Mouse (Mus musculus) cerebellum, adult (tissue): Measurements from ENCODE around the gene Cxcr4.
"Not testable (repeated sequence)": the region's sequence is repeated elsewhere in the genome, so short reads cannot be mapped to it uniquely, and the experiment has no call there.

ENCODE experiments used
- ATAC-seq: cut with Nextera tagmentation; 2 replicates; pipeline ENCODE4 v1.9.2; 2017; ENCODE audit warnings: mild to moderate bottlenecking, moderate library complexity, mixed read lengths; ENCODE audit not compliant: insufficient number of reproducible peaks, low FRiP score, low TSS enrichment

Gene Cxcr4

GRCm38 (mm10) chr1:128601307-128601706 is 9.2 kb upstream of the Cxcr4 start:
- ATAC-seq: no peak

- no peak for ATAC-seq
These were observed 8.5 kb upstream of the Cxcr4 start for GRCm38 (mm10) chr1:128600549-128600948.

GRCm38 (mm10) chr1:128597209-128597782 is 5.2 kb upstream of the Cxcr4 start:
- no peak for ATAC-seq

DNA sequence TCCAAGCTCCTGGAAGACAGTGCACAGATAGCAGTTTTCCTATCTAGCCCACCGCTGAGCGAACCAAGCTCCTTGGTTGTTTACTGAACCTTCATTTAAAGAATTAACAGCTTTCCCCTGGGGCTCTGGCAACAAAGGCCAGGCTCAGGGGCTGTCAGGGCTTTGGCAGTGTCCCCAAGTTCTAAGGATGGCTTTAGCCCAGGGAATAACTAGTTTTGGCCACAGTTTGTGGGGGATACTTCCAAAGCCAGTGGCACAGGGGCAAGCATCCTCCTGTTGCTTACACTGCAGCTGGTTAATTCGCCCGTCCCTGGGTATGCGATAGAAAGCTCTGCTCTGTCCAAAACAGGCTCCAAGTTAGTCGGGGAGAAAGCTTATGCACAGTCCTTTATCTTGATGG is 3.4 kb upstream of the Cxcr4 start:
- no peak for ATAC-seq

GRCm38 (mm10) chr1:128595105-128595420 is 3.0 kb upstream of the Cxcr4 start:
- no peak for ATAC-seq

DNA sequence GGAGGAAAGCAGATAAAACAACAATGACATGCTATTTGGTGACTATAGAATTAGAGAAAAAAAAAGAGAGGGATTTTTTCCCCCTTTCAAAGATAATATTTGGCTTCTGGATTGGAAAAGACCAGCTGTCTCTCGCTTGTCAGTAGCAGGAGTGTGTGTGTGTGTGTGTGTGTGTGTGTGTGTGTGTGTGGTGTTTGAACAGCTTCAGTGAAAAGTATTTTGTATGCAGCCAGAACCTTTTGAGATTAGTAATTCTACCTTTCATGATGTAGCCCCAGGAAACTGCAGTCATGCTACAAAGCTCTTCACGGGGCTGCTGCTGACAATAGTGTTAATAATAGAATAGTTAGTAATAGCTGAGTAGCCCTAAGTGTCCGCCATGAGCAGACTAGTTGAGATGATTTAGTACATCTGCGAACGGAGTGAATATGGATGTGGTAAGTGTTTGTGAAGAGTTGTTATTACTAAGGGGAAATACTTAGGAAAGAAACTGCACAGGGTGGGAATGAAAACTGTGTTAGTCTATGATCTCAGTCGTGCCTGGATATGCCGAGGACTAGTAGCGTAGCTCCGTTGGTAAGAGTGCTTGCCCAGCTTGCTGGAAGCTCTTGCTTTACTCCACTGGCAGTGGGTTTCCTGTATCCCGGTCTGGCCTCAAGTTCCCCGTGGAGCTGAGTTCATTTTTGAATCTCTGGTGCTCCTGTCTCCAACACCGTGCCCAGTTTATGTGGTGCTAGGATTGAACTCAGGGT is 2.4 kb upstream of the Cxcr4 start:
- ATAC-seq: no peak

DNA sequence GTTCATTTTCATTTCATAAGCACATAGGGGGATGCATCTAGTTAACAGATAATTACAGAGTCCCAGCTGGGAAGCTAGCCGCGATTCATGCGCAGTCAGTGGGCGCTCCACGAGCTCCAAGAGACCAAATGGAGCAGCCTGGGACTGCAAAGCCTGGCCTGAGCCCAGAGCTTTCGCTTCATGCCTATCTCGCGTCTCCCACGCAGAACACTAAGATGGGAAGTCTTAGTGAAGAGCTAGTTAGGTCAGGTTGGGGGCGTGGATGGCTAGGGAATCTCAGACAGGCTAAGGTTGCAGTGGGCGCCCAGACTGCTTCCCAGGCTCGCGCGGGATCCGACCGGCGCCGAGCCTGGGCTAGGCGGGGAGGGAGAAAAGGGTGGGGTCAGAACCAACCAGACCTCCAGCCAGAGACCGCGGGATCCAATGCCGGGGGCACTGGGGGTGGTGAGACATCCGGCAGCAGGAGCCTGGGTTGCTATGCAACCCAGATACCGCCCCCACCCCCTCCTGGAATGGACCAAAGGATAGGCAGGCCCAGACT is 938 bp upstream of the Cxcr4 start:
- ATAC-seq: no peak

DNA sequence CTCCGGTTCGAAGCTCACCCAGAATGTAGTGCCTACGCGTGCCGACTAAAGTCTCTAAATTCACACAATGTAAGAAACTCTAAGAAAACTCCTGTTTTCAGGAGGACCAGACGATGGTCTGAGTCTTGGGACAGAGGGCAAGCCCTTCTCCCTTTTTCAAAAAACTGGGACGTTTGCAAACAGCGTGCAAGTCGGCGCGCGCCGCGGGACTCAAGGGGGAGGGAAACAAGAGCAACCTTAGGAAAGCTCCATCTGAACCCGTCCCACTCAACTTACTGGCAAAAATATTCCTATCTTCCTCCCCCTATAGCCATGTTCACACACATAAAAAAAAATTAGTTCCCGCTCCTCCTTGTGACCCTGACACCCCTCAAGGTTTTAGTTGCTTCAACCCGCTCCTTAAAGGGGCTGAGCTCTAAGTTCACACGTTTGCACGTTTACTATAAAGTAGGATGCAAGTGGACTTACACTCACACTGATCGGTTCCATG is 327 bp downstream of the Cxcr4 start:
- no peak for ATAC-seq

DNA sequence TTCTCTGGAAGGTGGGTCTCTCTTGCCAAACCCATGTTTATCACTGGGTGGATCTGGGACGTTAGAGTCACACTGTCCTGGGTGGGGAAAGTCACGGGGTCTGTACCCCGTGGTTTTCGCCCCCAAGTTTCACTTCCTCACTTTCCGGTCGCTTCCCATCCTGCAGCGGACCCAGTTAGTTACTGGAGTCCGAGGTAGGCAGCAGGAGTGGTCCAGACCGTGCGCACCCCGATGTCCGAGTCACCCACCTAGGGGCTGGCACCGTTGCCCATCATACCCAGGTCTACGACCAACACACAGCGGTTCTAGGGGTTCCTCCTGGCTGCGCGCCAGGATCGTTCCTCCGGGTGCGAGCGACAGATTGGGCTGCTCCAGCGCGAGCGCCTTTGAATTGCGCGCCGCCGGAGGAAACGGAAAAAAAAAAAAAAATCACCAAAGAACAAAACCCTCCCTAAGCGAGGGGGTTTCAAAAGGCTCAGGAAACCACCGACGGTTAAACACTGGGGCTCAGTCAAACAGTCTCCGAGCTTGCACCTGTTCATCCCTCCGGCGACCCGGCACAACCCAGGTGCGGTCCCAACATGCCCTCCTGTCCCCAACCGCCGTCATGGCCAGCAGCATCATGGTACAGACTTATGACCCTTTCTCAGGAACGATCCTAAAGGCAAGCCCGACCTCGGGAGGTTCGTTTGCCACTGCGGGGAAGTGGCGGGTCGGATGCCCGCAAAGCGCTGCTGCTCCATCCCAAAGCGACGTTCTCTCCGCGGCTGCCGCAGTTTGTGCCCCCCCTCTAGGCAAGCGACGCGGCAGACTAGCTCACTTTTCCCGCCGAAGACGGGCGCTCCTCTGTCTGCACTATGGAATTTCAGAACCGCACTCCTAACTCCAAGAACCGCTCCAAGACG is 1.0 kb downstream of the Cxcr4 start:
- no peak for ATAC-seq

DNA sequence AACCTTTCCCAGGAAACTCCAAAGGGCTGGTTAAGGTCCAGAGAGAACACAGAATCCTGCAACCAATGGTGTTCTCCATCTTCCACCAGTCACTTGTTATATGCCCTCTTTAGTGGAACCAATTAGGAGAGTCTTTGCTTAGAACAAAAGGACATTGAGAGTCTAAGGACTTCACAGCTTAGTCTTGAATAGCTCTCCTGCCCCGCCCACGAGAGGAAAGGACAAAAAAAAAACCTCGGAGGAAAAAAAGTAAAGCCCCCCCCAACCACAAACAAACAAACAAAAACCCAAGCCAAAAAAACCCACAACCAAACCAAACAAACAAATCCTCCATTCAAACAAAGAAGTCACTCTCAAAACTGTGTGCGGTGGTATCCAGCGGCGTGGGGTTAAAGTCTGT is 2.1 kb downstream of the Cxcr4 start:
- ATAC-seq: no peak

GRCm38 (mm10) chr1:128589488-128589887 is 2.6 kb downstream of the Cxcr4 start:
- ATAC-seq: no peak

DNA sequence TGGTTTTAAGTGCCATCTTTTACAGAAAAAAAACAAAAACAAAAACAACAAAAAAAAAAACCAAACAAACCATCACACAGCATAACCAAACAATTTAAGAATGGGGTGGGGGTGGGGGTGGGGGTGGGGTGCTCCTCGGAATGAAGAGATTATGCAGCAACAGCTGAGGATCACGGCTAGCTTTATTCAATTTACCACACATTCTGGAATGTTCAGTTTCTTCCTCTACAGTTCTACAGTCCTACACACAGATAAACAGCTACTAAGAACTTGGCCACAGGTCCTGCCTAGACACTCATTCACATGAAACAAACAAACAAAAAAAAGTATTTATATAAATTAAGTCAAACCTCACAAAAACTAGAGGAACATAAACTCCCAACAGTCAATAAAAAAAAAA is 3.8 kb downstream of the Cxcr4 start:
- no peak for ATAC-seq

DNA sequence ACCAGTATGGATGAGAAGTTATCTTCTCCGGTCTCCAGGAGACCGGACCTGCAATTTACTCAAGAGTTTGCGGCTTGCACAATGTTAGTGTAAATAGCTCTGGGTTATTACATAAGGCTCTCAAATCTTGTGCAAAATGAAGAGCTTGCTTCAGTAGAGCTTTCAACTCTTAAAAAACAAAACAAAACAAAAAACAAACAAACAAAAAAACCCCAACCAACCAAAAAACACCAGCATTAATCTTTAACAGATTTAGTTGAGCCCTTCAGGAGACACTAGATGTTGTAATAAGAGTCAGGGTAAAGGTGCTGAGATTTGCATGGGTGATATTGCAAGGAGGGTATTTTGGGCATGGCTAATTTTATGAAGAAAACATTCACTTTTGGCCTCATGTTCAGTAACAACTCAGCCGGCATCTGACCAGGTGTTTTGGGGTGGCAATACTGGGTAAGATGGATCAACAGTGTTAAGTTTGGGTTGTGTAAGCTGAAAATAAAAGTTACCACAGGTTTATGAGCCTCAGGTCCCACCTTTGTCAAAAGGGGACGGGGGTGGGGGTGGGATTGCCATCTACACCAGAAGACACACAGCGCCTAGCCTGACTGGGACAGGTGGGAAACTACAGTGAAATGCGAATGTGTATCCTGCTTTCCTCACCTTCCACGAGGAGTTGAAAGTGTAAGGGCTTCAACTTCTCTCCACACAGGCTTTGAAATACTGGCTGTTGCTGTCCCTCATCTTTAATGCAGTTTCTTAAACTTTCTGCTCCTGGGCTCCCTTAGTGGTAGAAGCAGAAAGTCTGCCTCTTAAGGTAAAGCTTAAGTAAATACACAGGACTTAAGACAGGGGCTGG is 4.9 kb downstream of the Cxcr4 start:
- no peak for ATAC-seq

DNA sequence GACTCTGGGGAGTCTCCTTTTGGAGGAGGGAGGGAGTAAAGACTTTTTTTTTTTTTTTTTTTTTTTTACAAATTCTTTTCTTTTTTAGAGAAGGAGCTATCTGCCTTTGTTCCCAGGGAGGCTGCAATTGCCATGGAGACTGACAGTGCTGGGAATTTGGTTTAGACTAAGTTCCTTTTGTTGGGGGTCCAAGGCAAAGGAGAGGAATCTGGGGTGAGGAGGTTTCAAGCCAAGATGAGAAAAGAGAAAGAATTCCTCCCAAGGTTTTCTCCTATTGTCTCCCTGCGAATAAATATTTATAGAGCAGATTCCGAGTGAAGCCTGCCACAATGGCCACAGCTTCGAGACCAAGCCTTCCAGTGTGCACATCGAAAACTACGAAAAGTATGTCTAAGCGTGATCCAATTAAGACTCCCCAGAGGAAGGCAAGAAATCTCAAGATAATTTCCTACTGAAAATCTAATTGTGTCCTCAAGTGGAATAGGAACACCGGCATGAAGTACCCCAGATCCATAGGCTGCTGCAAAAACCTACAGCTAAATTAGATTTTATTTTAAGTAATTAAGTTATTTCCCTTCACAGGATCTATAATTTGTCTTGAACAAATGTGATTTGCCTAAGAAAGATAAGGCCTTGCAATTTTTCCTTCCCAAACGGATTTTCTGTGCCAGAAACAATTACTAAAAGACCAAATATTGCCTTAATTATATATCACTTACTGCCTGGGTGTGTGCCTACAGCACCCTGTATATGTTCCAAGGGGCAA is 5.7 kb downstream of the Cxcr4 start:
- no peak for ATAC-seq

- no peak for ATAC-seq
These were observed 6.5 kb downstream of the Cxcr4 start for GRCm38 (mm10) chr1:128585396-128586161.

DNA sequence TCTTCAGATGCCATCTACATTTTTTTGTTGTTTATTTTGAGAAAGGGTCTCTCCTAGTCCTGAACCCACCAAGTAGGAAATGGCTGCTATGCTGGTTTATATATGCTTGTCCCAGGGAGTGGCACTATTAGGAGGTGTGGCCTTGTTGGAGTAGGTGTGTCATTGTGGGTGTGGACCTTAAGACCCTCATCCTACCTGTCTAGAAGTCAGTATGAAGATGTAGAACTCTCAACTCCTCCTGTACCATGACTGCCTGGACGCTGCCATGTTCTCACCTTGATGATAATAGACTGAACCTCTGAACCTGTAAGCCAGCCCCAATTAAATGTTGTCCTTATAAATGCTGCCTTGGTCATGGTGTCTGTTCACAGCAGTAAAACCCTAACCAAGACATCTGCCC is 7.4 kb downstream of the Cxcr4 start:
- not testable (repeated sequence) for ATAC-seq

DNA sequence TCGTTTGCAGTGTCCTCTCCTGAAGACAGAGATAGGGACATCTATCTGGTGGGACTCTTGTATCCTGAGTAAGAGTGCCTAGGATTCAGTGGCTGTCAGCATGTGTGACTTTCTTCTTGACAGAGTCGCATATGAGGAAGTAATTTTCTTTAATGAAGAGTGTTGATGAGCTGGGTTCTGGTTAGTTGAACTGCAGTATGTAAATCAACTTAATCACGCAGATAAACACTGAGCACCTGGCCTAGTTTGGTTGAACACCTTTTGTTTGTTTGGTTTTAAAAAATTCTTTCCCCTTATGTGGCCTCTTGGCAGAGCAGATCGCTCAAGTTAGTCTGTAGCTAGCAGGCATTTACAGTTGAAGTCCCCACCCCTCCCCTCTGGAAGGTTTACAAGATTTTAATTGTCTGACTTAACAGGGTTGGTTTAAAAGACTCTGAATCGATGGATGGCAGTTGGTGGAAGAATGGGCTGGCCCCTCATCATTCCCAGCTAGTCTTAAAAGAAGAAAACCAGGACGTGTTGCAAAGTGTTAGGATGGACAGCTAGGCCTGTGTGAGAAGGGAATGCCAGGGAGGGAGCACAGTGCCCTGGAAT is 8.7 kb downstream of the Cxcr4 start:
- ATAC-seq: no peak

- ATAC-seq: no peak
These were observed 11.8 kb downstream of the Cxcr4 start for GRCm38 (mm10) chr1:128580321-128580720.
